Mouse (Mus musculus): ENCODE results near the gene Glt28d2.

GRCm38 (mm10) chr3:85895020-85895419 is 7.7 kb upstream of the Glt28d2 start:
- no peak for TF ChIP-seq CTCF (IDR thresholded peaks at IDR 0.05)
- no peak for TF ChIP-seq EP300 (IDR thresholded peaks at IDR 0.05)

Data from lung, postnatal 0 days (tissue).